Mouse (Mus musculus): ENCODE data around the gene Ndufa4.
"Not testable (repeated sequence)": the region's sequence is repeated elsewhere in the genome, so short reads cannot be mapped to it uniquely, and the experiment has no call there.

The Ndufa4 gene

DNA sequence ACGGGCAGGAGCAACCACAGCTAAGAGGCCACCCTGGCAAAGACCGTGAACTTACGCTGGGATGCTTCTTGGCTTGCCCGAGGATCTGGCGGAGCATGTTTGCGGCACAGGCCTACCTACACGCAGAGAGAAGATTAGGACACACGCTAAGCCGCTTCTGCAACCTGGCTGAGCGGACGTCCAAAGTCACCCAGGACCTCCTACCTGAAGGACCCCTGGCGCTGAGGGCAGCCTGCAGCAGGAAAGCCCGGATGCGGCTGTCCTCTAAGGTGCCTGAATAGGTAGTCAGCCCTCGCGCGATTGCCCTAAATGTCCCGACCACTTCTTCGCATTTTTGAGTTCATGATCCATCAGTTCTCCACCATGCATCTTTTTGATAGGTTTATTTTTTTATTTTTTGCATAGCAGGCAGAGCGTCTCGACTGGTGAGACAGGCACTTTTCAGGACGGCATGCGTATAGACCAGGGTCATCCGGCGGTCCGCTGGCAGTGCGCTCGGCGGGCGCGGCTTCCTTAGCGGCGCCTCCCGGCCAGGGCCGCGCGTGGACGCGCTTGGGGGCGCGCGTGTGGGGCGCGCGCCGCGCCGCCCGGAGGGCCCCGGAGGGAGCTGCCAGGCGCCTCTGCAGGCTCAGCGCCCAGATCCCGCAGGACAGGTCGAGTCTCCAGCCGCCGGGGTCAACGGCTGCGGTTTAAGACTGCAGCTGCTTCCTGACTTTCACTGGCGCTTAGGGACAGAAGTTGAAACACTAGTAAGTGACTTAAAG, at the start of gene Ndufa4, which contains the start of gene Phf14:
TSS of gene Ndufa4 (minus strand) at position 229 of the 764 bp plus-strand sequence.
TSS of gene Phf14 (plus strand) at position 541 of the 764 bp plus-strand sequence.
- DNase-seq (ENCODE audit: low spot score in 2 of 2) = peak; percentile 90 to 96

DNA sequence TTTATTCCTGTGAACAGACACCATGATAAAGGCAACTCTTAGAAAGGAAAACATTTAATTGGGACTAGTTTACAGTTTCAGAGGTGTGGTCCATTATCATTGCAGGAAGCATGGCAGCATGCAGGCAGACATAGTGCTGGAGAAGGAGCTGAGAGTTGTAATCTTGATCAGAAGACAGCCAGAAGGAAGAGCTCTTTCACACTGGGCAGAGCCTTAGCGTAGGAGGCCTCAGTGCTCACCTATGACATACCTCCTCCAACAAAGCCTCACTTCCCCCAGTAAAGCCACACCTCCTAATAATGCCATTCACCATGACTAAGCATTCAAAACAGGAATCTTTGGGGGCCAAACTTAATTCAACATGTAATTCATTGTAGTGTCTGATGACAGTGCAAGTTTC, 40.8 kb upstream of the Ndufa4 start:
- DNase-seq (ENCODE audit: low spot score in 2 of 2) = no peak

DNA sequence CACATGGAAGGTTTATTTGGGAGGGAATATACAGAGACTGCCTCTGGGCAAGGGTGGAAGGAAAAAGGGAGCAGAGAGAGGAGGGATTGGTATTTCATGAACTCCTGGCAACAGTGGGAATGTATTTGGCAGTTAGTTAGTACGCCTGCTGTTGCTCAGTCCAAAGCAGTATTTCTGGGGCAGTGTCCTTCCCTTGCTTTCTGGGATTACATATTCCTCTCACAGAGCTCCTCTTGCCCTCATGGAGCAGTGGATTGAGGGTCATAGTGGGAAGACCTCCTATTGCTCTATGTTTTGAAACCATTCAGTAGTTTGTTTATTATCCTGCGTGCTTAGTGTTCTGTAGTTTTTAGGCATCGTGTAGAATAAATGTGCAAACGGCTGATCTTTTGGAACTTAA, 34.8 kb upstream of the Ndufa4 start:
- DNase-seq (ENCODE audit: low spot score in 2 of 2) = no peak

DNA sequence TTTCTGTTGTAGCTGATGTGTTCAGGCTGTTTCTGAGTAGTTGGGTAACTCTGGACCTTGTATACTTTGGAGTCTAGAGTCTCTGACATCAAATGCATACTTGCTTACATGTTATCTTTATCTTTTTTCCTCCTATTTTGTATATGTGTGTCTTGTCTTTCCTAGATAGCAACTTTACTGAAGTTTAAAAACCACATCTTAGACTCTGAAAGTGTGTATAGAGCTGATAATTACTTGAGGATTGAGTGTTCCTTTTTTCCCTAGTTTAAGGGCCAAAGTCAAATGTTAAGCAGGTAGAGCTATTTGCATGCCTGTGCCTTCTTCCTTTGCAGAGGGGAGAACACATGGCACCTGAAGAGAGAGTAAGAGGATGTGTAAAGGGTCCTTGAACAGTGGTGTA, 33.6 kb upstream of the Ndufa4 start:
- DNase-seq (ENCODE audit: low spot score in 2 of 2) = no peak

DNA sequence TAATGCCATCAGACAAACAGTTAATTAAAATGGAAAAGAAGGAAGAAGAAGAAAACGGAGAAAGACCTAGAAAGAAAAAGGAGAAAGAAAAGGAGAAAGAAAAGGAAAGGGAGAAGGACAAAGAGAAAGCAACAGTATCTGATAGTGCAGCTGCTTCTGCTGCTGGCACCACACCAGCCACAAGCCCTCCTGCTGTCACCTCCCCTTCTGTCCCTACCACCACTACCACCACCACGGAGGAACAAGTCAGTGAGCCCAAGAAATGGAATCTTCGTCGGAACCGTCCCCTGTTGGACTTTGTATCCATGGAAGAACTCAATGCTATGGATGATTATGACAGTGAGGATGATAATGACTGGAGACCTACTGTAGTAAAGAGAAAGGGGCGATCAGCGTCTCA, 26.1 kb upstream of the Ndufa4 start:
- no peak for DNase-seq (ENCODE audit: low spot score in 2 of 2)

DNA sequence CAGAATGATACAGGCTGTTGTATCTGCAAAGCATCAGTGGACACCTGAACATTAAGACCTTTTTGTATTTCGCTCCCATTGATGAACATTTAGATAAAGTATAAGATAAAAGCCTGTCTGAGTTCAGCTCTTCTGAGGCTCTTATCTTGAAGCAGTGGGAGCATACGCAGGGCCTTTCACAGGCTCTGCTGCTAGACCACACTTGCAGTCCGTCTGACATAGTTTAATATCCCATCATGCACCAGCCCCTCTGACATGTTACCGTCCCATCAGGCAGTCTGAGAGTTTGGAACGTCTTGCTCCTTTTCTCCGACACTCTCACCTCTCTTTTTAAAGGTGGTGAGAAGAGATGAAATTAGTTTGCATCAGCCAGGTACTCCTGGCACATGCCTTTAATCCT, 20.2 kb upstream of the Ndufa4 start:
- DNase-seq (ENCODE audit: low spot score in 2 of 2) = no peak

DNA sequence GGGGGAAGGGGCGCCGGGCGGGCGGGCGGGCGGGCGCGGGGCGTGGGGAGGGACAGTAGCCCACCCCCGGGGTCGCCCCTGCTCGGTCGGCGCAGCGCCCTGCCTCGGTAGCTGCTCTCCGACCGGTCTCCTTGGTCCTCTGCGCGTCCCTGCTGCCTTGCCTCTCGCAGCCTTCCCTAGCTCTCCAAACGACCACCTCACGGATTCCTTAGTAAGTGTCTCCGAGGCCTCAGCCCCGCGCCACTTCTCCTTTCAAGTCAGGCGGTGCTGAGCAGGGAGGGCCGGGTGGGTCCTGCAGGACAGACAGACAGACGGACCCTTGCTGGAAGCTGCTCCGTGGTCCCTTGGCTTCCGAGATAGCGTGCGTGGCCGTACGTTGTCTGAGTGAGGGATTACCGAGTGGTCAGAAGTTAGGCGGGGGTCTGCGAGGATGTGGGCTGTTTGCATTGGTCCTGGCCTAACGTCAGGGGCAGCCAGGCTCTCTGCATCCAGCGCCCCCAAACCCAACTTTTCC, 18.8 kb upstream of the Ndufa4 start:
- peak; percentile 4 to 6 for DNase-seq (ENCODE audit: low spot score in 2 of 2)

DNA sequence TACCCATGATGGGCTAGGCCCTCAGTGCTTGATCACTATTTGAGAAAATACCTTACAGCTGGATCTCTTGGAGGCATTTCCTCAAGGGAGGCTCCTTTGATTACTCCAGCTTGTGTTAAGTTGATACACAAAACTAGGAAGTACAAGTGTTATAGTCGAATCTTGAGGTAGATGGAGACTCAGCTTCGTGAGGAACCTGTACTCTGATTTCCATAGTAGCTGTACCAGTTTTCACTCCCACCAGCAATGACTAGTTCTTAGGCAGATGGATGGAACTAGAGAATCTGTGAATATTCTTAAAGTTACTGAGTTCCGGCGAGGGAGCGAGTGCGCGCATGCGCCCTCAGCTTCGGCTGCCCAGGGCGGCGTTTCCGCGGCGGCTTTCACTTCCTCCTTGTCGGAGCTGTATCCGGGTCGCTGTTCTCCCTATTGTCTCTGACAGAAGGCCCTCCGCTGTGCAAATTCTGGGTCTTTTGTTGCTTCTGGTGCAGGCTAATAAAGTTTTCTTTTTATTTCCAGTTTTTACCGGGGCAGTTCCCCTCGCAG, 18.3 kb upstream of the Ndufa4 start:
- DNase-seq (ENCODE audit: low spot score in 2 of 2) = peak; percentile 86 to 89

DNA sequence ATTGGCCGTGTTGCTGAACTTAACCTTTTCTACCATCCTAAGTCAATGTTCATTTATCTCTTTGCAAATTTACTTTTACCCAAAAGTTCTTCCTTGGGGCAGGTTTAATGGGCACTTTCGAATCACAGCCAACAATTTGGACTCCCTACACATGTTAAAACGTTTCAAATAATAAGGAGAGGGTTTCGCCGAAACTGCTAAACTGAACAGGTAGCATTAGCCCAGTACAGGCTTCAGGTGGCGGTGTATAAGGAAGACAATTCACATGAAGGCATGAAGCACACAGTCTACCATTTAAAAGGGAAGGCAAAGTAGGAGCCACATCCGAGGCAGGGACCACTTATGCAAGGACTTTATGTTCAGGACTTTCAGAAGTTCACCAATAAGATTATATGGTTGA, 873 bp upstream of the Ndufa4 start:
- no peak for DNase-seq (ENCODE audit: low spot score in 2 of 2)

DNA sequence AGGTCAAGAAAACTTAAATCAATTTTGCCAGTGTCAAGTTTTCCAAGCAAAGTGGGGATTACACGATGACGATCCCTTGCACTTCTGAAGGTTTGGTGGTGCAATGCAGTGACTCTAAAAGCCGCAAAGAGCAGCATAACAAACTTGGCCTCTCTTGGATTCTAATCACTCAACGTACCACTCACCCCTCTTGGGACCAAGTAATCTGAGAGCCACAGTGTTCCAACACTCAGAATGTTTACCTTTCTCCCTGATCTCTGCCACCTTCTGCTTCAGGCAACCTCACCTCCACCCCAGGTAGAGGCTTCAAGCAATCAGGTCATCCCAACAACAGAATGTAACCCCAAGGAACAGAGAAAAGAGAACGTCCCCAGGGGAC, 418 bp downstream of the Ndufa4 start:
- no peak for DNase-seq (ENCODE audit: low spot score in 2 of 2)

DNA sequence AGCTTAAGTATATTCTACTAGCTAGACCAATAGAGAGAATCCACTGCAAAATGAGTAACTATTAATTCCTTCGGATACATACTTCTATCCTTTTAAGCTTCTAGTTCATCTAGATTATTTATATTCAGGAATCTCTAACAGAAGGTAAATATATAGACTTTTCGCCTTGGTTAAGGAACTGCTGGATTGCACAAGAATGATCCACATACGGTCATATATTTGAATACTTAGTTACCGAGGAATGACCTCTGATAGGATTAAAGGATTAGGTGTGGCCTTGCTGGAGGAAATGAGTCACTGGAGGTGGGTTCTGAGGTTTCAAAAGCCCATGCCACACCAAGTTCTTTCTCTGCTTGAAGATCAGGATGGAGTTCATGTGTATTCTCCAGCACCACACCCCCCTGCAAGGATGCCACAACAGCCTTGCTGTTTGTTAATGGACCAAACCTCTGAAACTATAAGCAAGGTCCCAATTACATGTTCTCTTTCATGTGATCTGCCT, 6.4 kb downstream of the Ndufa4 start:
- DNase-seq (ENCODE audit: low spot score in 2 of 2) = no peak

DNA sequence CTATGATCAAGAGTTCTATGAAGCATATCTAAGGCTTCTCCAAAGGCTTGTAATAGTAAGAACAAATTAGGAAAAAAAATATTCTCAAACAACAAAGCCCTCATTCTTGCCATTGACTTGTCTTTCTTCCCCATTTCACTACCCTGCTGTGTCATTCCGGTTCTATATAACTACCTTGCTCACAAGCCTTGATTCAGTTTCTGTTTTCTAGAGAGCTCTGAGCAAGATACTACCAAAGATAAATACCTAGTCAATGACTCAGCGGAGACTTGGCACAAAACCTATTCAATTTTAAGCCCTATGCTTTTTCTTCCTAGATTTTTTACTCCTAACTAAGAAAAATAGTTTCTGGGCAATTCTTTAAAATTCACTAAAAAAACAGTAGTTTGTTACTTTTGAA, 31.9 kb downstream of the Ndufa4 start:
- DNase-seq (ENCODE audit: low spot score in 2 of 2) = not testable (repeated sequence)
